Mouse (Mus musculus) central nervous system, embryonic 18 days (tissue): Measurements from ENCODE around the gene Fam136a. TPM values are rescaled to one million over a fixed set of nuclear protein-coding genes. Genes with fewer than 3 reads are reported as not detected.

Experiments
- polyA plus RNA-seq: library from polyadenylated mRNA; depleted of rRNA; stranded (reverse); fragments of >200 nt; gene quantifications from 2 replicates; pipeline ENCODE4 v1.2.3, GENCODE M21; 2012; rRNA removed

The Fam136a gene
- 58.7 and 63.4 TPM in 2 replicates for polyA plus RNA-seq

GRCm38 (mm10) chr6:86365371-86366124 lies at the start of gene Fam136a:
Gene Fam136a (plus strand): TSS chr6:86365646.

GRCm38 (mm10) chr6:86370764-86371339 lies 5.4 kb downstream of the Fam136a start, which contains the start of gene Snrpg:
Gene Snrpg (plus strand): TSS chr6:86371304.

DNA sequence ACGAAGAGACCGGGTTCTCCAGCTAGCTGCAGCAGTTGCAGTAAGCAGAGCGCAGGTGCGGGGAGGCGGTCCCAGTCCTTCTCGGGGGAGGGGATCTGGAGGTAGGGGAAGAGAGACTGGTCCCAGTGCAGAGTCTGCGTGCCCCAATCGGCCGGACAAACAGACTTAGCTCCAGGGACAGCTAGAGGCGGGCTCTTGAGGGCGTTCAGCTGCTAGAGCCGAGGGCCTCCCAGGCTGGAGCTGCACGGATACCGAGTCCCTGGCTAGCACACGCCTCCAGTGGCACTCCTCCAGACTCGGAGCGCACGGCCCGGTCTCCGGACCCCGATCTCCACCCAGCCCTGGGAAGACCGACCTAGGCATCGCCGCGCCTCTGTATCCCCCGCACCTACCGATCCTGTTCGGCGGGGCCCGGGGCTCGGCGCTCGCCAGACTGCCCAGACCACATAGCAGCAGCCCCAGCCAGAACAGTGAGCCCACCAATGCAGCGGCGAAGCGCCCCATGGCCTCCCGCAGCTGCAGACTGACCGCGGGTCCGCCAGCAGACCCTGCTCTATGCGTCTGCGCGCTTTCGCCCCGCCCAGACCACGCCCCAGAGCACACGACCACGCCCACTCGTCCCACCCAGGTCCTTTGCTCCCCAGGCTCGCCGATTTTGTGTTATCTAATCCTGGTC lies 31.3 kb downstream of the Fam136a start, which contains the start of gene Pcyox1:
Gene Pcyox1 (minus strand): TSS at position 574 of the 676 bp plus-strand sequence.

GRCm38 (mm10) chr6:86404100-86404861 lies 38.8 kb downstream of the Fam136a start, which contains the start of gene Tia1:
Gene Tia1 (plus strand): TSS chr6:86404219.

Other genes starting within 250 kb of the Fam136a start
- gene Tgfa, start 170.4 kb upstream of the Fam136a start, polyA plus RNA-seq: 17.9 and 23.3 TPM in 2 replicates
- 304 and 362 TPM in 2 replicates for gene Snrpg, start 5.7 kb downstream of the Fam136a start, polyA plus RNA-seq
- gene Pcyox1, start 31.5 kb downstream of the Fam136a start, polyA plus RNA-seq: 73.7 and 78.5 TPM in 2 replicates
- gene Tia1, start 38.6 kb downstream of the Fam136a start, polyA plus RNA-seq: 336 and 337 TPM in 2 replicates
- 2.7 and 3.5 TPM in 2 replicates for gene Gm44790, start 61.0 kb downstream of the Fam136a start, polyA plus RNA-seq
- 19.9 and 21.3 TPM in 2 replicates for gene C87436, start 72.7 kb downstream of the Fam136a start, polyA plus RNA-seq
- gene Pcbp1, start 160.7 kb downstream of the Fam136a start, polyA plus RNA-seq: 151 and 173 TPM in 2 replicates